Mouse (Mus musculus): Measurements from ENCODE around the gene Mbnl1. TPM values are rescaled to one million over a fixed set of nuclear protein-coding genes. Genes with fewer than 3 reads are reported as not detected.

Mbnl1 gene
- polyA plus RNA-seq, 1 experiment from 2014 or later = 48.4 TPM

DNA sequence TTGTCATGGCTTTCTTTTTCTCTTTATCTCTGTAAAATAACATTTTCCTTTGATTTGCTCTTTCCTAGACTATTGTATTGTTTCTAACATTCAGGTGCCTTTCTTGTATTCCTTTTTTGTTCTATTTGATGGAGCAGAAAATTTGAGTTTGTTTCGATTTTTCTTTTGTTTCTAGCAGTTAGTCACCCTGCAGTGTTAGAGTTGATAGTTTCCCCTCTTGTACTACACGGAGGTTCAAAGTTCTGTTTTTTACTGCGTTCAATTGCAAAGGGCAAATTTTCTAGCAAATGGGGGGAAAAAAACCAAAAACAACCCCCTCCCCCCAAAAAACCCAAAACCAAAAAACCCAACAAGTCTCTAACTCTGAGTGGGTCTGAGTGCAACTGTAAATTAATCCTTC lies 26.0 kb downstream of the Mbnl1 start:
- Histone ChIP-seq H3K4me2 (no peak overlapping the region), H3K27ac (no peak overlapping the region), H3K9me3 (no peaks in the 10 kb centered on the region), H3K9ac (no peak overlapping the region), H3K4me1 (peaks cover 33% of the 10 kb centered on the region), H3K36me3 (replicated peaks) (no peaks in the 10 kb centered on the region), H3K27me3 (replicated peaks) (no peaks in the 10 kb centered on the region; the same call in 1 of the 2 replicates), H3K4me3 (no peak overlapping the region)
- ATAC-seq (replicated peaks) = no peak
- WGBS = 78% methylated on average over 3 of the region's 3 CpGs

DNA sequence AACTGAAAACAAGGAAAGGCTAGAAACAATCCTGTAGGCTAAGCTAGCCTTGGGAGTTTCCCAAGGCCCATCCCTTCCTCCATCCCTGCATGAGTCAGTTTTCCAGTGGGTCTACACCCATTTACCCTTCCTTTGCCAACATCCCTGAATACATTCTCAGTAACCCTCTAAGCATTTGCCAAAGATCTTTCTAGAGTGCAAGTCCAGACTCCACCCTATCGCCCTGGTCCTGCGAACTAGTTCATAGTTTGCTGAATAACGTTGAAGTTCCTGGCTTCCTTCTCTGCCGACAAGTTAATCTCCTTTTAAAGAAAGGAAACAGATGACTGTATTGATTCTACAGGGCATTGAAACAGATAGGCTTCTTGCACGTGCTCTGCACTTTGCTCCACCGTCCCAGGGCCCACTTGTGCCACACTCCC lies 26.5 kb downstream of the Mbnl1 start:
- H3K4me2 ChIP-seq = no peak overlapping the region
- no peaks in the 10 kb centered on the region for H3K9me3 ChIP-seq
- 51% methylated on average over 6 of the region's 6 CpGs for WGBS
- no peak for ATAC-seq (replicated peaks)
- H3K27me3 ChIP-seq (replicated peaks) = no peaks in the 10 kb centered on the region; the same call in 1 of the 2 replicates
- no peaks in the 10 kb centered on the region for H3K36me3 ChIP-seq (replicated peaks)
- H3K27ac ChIP-seq = no peak overlapping the region
- H3K4me1 ChIP-seq = peaks cover 33% of the 10 kb centered on the region
- H3K4me3 ChIP-seq = no peak overlapping the region
- H3K9ac ChIP-seq = no peak overlapping the region

DNA sequence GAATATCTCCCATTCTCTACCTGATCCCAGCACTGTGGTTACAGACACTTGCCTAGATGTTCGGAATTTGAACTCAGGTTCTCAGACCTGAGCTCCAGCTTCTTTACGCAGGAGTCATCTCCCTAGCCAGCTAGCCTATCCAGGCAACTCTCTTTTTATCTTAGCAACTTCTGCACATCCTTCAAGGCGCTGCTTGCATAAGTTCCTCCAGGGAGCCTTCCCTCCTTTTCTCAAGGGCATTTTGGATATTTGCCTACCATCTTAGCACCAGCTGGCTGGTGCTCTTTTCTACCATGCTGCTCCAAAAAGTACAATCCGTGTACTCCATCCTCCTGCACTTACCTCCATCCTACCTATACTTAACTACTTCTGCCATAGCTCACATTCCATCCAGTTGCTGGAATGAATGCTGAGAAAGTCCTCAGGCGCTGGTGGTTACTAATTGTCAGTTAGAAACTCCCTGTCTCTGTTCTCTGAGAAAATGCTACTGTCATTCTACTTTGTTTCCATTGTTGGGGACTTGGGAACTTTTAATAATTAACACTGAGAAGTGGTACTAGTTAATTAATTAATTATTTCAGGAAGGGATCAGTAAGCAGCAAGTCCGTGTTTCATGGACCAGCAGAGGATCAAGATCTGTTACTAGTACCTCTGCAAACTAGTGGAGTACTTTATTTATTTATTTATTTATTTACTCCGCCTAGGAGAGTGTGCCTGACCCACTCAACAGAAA lies 27.3 kb downstream of the Mbnl1 start:
- H3K9me3 ChIP-seq = no peaks in the 10 kb centered on the region
- no peaks in the 10 kb centered on the region for H3K36me3 ChIP-seq (replicated peaks)
- no peak overlapping the region for H3K9ac ChIP-seq
- peak overlapping the region; percentile 91 for H3K4me3 ChIP-seq
- no peak overlapping the region for H3K27ac ChIP-seq
- H3K27me3 ChIP-seq (replicated peaks) = no peaks in the 10 kb centered on the region; the same call in 1 of the 2 replicates
- peak overlapping the region; percentile 72 for H3K4me2 ChIP-seq
- WGBS = 50% methylated on average over 7 of the region's 7 CpGs
- peaks cover 38% of the 10 kb centered on the region for H3K4me1 ChIP-seq
- no peak for ATAC-seq (replicated peaks)

DNA sequence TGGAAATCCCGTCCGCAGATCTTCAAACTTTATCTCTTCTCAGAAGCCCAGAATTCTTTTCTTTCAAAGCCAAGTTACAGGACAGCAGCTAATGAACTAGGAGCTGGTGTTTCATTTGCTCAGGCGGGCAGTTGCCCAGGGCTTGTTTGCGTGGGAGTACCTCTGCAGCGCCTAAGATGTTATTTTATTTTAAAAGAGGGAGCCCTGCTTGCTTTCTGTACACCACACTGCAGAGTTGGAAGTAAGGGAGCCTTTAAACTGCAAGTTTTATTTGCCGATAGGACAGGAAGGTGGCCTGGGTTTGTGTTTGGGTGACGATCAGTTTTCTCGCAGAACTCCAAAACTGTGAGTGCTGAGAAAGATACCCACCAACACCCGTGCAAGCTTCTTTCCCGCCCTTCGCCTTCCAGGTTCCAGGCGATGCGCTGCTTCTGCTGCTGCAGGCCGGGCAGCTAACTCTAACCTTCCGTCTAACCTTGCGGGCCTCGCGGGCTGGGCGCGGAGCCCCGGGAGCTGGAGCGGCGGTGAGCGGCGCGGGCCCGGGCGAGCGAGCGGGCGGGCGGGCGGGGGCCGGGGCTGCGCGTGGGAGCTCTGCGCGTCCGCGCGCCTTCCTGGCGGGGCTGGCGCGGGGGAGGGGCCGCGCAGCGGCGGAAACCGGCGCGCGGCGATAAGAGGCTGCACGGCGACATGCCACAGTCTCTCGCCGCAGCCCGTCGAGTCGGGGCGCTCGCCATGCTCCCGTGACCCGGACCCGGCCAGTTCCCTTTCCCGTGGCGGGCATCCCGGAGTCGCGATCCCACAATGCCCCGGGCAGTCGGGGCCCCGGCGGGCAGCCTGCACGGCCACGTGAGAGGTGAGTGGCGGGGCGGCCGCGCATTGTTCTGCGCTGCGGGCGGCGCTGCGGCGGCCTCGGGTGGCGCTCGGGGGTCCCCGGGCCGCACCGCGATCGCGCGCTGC lies 28.2 kb downstream of the Mbnl1 start:
- Histone ChIP-seq H3K9me3 (no peaks in the 10 kb centered on the region), H3K27me3 (replicated peaks) (no peaks in the 10 kb centered on the region; the same call in 1 of the 2 replicates), H3K9ac (peak overlapping the region; percentile 62), H3K4me3 (peak overlapping the region; percentile 91), H3K4me2 (peak overlapping the region; percentile 72), H3K4me1 (peaks cover 38% of the 10 kb centered on the region), H3K27ac (peak overlapping the region; percentile 85), H3K36me3 (replicated peaks) (no peaks in the 10 kb centered on the region)
- peak; percentile 95 for ATAC-seq (replicated peaks)
- WGBS = under 1% methylated on average over 69 of the region's 96 CpGs

DNA sequence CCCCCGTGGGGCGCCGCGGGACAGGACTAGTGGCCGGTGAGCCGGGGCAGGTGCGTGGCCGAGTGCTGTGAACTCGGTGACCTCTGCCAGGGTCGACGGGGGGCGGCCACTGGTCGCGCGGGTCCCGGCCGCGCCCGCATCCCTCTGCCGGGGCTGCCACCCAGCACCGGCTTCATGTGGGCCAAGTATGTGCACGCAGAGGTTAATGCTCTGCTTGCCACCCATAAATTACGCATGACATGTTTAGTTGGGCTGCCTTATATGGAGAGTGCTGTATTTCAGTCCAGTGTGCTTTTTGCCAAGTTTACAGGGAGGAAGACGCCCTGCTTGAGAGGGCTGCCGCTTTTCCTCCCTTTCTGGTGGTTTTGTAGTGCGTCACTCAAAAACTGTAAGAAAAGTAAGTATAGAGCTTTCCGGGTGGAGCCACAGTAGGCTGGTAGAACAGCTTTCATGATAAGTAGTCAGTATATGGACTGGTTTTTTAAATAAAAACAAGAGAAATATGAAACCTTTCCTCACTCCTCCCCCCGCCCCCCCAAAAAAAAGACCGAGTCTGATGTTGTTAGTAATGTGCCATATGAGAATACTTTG lies 29.0 kb downstream of the Mbnl1 start:
- H3K4me3 ChIP-seq = peak overlapping the region; percentile 91
- H3K27ac ChIP-seq = peak overlapping the region; percentile 85
- peak overlapping the region; percentile 62 for H3K9ac ChIP-seq
- 2% methylated on average over 29 of the region's 29 CpGs for WGBS
- H3K36me3 ChIP-seq (replicated peaks) = no peaks in the 10 kb centered on the region
- peaks cover 38% of the 10 kb centered on the region for H3K4me1 ChIP-seq
- peak overlapping the region; percentile 72 for H3K4me2 ChIP-seq
- no peaks in the 10 kb centered on the region; the same call in 1 of the 2 replicates for H3K27me3 ChIP-seq (replicated peaks)
- ATAC-seq (replicated peaks) = peak; percentile 88
- no peaks in the 10 kb centered on the region for H3K9me3 ChIP-seq

DNA sequence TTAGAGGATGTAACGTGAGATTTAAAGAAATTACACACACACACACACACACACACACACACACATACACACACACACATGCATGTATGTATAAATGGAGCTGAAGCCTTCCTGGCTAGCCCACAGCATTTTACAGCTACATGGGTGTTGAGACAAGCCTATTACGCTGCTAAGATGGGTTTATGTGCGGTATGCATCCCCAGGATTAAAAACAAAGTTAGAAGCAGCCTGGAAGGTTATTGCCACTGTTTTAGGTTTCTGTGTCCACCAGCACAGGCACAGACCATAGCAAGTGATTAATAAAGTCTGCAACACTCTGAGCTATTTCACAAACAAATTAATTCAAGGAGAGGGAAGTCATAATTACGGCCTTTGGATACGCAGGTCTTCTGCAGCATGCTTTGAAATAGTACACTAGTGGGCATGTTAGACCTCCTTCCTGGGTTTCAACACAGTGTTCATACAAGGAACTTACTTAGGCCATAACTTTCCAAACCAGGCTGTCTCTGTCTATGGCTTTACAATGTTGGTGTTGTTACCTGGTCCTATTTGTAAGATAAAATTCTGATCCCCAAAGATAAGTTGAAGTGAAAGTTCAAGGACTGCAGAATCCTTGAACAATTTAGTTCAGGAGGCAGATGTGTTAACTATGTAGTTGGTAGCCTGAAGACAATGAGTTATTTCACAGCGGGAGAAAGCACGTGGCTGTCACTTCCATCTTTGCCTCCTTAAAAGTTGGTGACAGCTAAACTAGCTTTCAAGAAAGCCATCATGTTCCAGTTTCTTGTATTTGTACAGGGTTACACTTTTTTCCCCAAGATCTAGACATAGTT lies 29.7 kb downstream of the Mbnl1 start:
- H3K27ac ChIP-seq = no peak overlapping the region
- 46% methylated on average over 7 of the region's 7 CpGs for WGBS
- no peak for ATAC-seq (replicated peaks)

DNA sequence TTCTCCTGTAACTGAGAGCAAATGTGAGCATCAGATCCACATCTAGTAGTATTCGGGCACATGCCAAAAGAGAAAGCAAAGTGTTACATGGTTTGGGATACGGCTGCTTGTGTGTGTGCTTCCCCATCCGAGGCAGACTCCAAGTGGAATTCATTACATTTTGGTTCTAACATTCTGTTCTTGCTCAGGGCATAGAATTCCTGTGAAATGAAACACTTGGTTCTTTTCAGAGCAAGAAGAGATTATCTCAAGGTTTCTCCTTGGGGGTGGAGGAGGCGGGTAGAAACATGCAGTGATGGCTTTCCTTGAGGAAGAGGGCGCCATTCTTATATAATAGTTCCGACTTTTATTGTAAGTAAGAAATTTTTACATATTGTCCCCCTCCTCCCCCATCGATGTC lies 30.6 kb downstream of the Mbnl1 start:
- Histone ChIP-seq H3K9ac (no peak overlapping the region), H3K4me1 (peaks cover 38% of the 10 kb centered on the region), H3K36me3 (replicated peaks) (no peaks in the 10 kb centered on the region), H3K27ac (no peak overlapping the region), H3K4me2 (peak overlapping the region; percentile 72; the same call in 1 of the 2 replicates), H3K9me3 (no peaks in the 10 kb centered on the region), H3K4me3 (no peak overlapping the region), H3K27me3 (replicated peaks) (no peaks in the 10 kb centered on the region; the same call in 1 of the 2 replicates)
- 58% methylated on average over 7 of the region's 7 CpGs for WGBS
- no peak for ATAC-seq (replicated peaks)

More for the DNA sequence above, 29.7 kb downstream of the Mbnl1 start:
- no peaks in the 10 kb centered on the region for H3K36me3 ChIP-seq (replicated peaks)
- H3K27me3 ChIP-seq (replicated peaks) = no peaks in the 10 kb centered on the region; the same call in 1 of the 2 replicates
- H3K4me2 ChIP-seq = peak overlapping the region; percentile 72
- H3K9me3 ChIP-seq = no peaks in the 10 kb centered on the region
- H3K4me1 ChIP-seq = peaks cover 38% of the 10 kb centered on the region
- no peak overlapping the region for H3K9ac ChIP-seq
- peak overlapping the region; percentile 91 for H3K4me3 ChIP-seq

DNA sequence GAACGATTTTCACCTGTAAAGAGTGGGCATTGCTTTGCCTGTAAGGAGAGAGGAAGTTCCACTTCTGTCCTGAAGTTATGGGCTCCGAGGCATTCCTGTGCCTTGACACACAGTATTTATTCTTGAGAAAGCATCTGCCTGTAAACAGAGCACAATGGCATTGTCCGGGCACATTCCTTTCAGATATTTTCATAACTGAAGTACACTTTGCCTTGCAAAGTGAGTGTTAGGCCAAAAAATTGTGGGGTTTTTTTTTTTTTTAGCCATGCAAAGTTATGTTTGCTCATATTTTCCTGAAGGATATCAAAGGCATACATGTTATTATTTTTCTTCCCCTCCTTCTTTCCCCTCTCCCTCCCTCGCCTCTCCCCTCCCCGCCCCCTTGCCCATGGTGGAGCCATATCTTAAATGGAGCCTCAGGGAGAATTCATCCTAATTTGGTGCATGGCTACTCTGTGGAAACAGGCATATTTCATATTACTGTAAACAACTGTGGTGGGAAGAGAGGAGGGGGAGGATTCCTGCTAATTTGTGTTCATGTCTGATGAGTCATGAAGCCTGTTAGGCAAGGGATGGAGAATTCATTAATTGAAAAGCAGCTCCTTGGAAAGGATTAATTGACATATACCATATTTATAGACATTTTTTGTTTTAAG lies 32.3 kb downstream of the Mbnl1 start:
- Histone ChIP-seq H3K27me3 (replicated peaks) (no peaks in the 10 kb centered on the region), H3K27ac (no peak overlapping the region), H3K4me1 (peaks cover 32% of the 10 kb centered on the region), H3K9ac (no peak overlapping the region), H3K4me2 (no peak overlapping the region), H3K9me3 (no peaks in the 10 kb centered on the region), H3K36me3 (replicated peaks) (no peaks in the 10 kb centered on the region), H3K4me3 (no peak overlapping the region)
- no peak for ATAC-seq (replicated peaks)
- 74% methylated on average over 5 of the region's 5 CpGs for WGBS

DNA sequence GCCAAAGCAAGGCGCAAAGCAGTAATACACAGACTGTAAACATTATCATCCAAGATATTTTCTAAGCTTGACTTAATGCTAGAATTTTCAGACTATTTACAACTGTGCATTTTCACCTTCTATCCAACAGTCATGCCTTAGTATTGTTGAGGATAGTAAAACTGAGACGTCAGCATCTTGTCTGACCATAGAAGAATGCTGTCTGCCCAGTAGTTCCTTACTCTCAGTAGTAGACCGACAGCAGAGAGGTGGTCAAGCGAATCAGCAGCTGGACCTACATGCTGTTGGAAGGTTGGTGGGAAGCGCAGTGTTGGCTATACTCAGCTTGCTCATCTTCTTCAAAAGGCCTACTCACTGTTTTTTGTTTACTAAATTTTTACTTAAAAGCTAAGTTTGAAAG lies 34.2 kb downstream of the Mbnl1 start:
- Histone ChIP-seq H3K4me2 (no peak overlapping the region), H3K9me3 (no peaks in the 10 kb centered on the region), H3K9ac (no peak overlapping the region), H3K27me3 (replicated peaks) (no peaks in the 10 kb centered on the region), H3K4me3 (no peak overlapping the region), H3K36me3 (replicated peaks) (no peaks in the 10 kb centered on the region), H3K27ac (no peak overlapping the region), H3K4me1 (peaks cover 22% of the 10 kb centered on the region)
- WGBS = 81% methylated on average over 5 of the region's 5 CpGs
- no peak for ATAC-seq (replicated peaks)

DNA sequence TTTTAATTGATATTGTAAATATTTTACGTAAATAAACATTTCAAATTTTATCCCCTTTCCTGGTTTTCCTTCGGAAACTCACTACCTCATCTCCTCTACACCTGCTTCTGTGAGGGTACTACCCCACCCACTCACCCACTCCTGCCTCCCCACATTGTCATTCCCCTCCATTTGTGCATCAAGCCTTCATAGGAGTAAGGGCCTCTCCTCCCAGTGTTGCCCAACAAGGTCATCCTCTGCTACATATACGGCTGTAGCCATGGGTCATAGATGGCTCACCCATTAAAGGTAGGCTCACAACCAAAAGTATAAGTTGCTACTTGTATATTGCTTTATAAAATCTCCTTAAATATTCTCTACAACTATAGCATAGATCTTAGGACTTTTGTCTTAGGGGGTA lies 34.9 kb downstream of the Mbnl1 start:
- Histone ChIP-seq H3K9me3 (no peaks in the 10 kb centered on the region), H3K4me1 (peaks cover 16% of the 10 kb centered on the region), H3K4me2 (no peak overlapping the region), H3K9ac (no peak overlapping the region), H3K4me3 (no peak overlapping the region), H3K27me3 (replicated peaks) (no peaks in the 10 kb centered on the region), H3K27ac (no peak overlapping the region), H3K36me3 (replicated peaks) (no peaks in the 10 kb centered on the region)
- WGBS = 96% methylated on average over 3 of the region's 3 CpGs
- ATAC-seq (replicated peaks) = no peak

DNA sequence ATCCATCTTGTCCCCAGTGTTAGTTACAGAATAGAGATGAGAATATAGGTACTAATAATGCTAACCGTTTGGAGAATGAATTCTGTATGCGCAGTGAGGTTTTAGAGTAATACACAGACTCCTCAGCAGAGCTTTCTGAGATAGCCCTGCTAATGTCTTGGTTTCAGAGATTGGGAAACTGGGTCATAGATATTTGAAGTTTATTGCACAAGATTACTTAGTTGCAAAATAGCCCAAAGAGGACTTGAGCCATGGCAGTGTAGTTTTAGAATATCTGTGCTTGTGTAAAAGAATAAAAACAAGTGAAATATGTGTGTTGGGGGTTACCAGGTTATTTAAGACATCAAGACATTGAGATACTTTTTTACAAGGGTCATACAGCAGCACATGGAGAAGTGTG lies 35.3 kb downstream of the Mbnl1 start:
- no peaks in the 10 kb centered on the region for H3K36me3 ChIP-seq (replicated peaks)
- no peak overlapping the region for H3K4me2 ChIP-seq
- no peaks in the 10 kb centered on the region for H3K9me3 ChIP-seq
- no peak overlapping the region for H3K9ac ChIP-seq
- peaks cover 11% of the 10 kb centered on the region for H3K4me1 ChIP-seq
- 91% methylated on average over 2 of the region's 2 CpGs for WGBS
- no peak overlapping the region for H3K27ac ChIP-seq
- ATAC-seq (replicated peaks) = no peak
- no peak overlapping the region for H3K4me3 ChIP-seq
- H3K27me3 ChIP-seq (replicated peaks) = no peaks in the 10 kb centered on the region
